Mouse (Mus musculus) lung, embryonic 14.5 days (tissue): ENCODE data around the gene Nanog. TPM values are rescaled to one million over a fixed set of nuclear protein-coding genes. Genes with fewer than 3 reads are reported as not detected.
"Not testable (repeated sequence)": the region's sequence is repeated elsewhere in the genome, so short reads cannot be mapped to it uniquely, and the experiment has no call there.

Source experiments
- ATAC-seq: fragments of 200-750 bp; cut with Nextera tagmentation; 2 replicates; pipeline ENCODE4 v1.8.0; 2017; ENCODE audit warnings: mild to moderate bottlenecking, moderate TSS enrichment, moderate library complexity; ENCODE audit not compliant: insufficient read depth
- DNase-seq: peaks from one replicate; pipeline ENCODE4 v3.0.0-alpha.2; 2015
- H3K27ac ChIP-seq: fragments of 300-500 bp; sonication (generic); 2 replicates; pipeline ENCODE4 v1.5.1; 2014; ENCODE audit warnings: low read depth, mild to moderate bottlenecking, moderate library complexity
- H3K27me3 ChIP-seq: fragments of 300-500 bp; sonication (generic); 2 replicates; pipeline ENCODE4 v1.6.1; 2014; ENCODE audit warnings: low read length, control low read depth; ENCODE audit not compliant: insufficient read depth
- H3K36me3 ChIP-seq: fragments of 300-500 bp; sonication (generic); 2 replicates; pipeline ENCODE4 v1.6.1; 2014; ENCODE audit warnings: control low read depth; ENCODE audit not compliant: insufficient read depth
- H3K4me1 ChIP-seq: fragments of 300-500 bp; sonication (generic); 2 replicates; pipeline ENCODE4 v1.6.1; 2014; ENCODE audit warnings: antibody characterized with exemption, control low read depth; ENCODE audit not compliant: insufficient read depth
- H3K4me2 ChIP-seq: fragments of 300-500 bp; sonication (generic); 2 replicates; pipeline ENCODE4 v1.6.1; 2014; ENCODE audit warnings: mild to moderate bottlenecking
- H3K4me3 ChIP-seq: fragments of 300-500 bp; sonication (generic); 2 replicates; pipeline ENCODE4 v1.5.1; 2014; ENCODE audit warnings: low read depth, low read length
- H3K9ac ChIP-seq: fragments of 300-500 bp; sonication (generic); 2 replicates; pipeline ENCODE4 v1.6.1; 2014
- H3K9me3 ChIP-seq: fragments of 300-500 bp; sonication (generic); 2 replicates; pipeline ENCODE4 v1.6.1; 2016; ENCODE audit warnings: low read depth, low read length, control low read depth
- CTCF ChIP-seq: IDR thresholded peaks from 2 replicates; pipeline ENCODE4 v1.5.1; 2016; ENCODE audit warnings: antibody characterized with exemption, low read depth
- WGBS: fragments of 180-500 bp; shearing (Covaris S2); extraction: QIAGEN DNeasy Blood & Tissue Kit; methylation state at CpG from one replicate; pipeline ENCODE4 v1.1.7; 2014; 5-methylcytosine and 5-hydroxymethylcytosine counted together
- polyA plus RNA-seq: library from polyadenylated mRNA; unstranded; fragments of >200 nt; fragmentation: Nextera tagmentation; extraction: Ambion mirVana; gene quantifications from 2 replicates; pipeline ENCODE4 v1.2.1, GENCODE M21; 2014

Gene Nanog
- polyA plus RNA-seq, 1 experiment from 2014 or later: 0.43 TPM

- Histone ChIP-seq H3K27me3 (no peaks in the 10 kb centered on the region), H3K9me3 (no peaks in the 10 kb centered on the region), H3K9ac (peak overlapping the region; percentile 47), H3K4me3 (peak overlapping the region; percentile 29), H3K36me3 (no peaks in the 10 kb centered on the region), H3K27ac (peak overlapping the region; percentile 93), H3K4me1 (peaks cover 6% of the 10 kb centered on the region), H3K4me2 (peak overlapping the region; percentile 62)
- no peak for TF ChIP-seq CTCF
- ATAC-seq (peak; percentile 95), DNase-seq (peak; percentile 91)
- WGBS: 3% methylated on average over 20 of the region's 20 CpGs
These were observed 4.7 kb upstream of the Nanog start for GRCm38 (mm10) chr6:122702480-122703124.

- H3K4me2 ChIP-seq: peak overlapping the region; percentile 62
- ATAC-seq: no peak
- peak overlapping the region; percentile 47; the same call in 1 of the 2 replicates for H3K9ac ChIP-seq
- H3K27ac ChIP-seq: peak overlapping the region; percentile 93
- no peaks in the 10 kb centered on the region for H3K9me3 ChIP-seq
- H3K36me3 ChIP-seq: no peaks in the 10 kb centered on the region
- peak; percentile 14 for DNase-seq
- H3K4me3 ChIP-seq: peak overlapping the region; percentile 29; the same call in 1 of the 2 replicates
- peaks cover 6% of the 10 kb centered on the region for H3K4me1 ChIP-seq
- H3K27me3 ChIP-seq: no peaks in the 10 kb centered on the region
- TF ChIP-seq CTCF: no peak
- 13% methylated on average over 6 of the region's 6 CpGs for WGBS
These were observed 4.0 kb upstream of the Nanog start for GRCm38 (mm10) chr6:122703251-122703650.

DNA sequence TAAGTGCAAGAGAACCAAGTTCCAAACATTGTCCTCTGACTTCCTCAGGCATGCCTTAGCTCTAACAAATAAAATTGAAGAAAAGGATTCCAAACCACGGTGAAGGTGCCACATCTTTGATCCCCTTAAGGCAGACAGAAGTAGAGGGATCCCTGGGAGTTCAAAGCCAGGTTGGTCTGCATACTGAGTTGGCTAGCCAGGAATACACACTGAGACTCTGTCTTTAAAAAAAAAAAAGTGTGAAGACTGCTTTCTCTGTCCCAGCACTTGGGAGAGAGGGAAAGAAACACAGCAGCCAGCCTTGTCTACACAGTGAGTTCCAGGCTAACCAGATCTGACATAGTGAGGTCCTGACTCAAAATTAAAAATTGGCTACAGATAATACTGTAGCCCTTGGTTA is 3.6 kb upstream of the Nanog start:
- Histone ChIP-seq H3K9me3 (no peaks in the 10 kb centered on the region), H3K27me3 (no peaks in the 10 kb centered on the region), H3K4me3 (no peak overlapping the region), H3K9ac (no peak overlapping the region), H3K36me3 (no peaks in the 10 kb centered on the region), H3K27ac (peak overlapping the region; percentile 93), H3K4me1 (peaks cover 6% of the 10 kb centered on the region), H3K4me2 (no peak overlapping the region; the same call in 1 of the 2 replicates)
- no peak for TF ChIP-seq CTCF
- 10% methylated on average over 1 of the region's 1 CpGs for WGBS
- DNase-seq: no peak
- ATAC-seq: no peak

DNA sequence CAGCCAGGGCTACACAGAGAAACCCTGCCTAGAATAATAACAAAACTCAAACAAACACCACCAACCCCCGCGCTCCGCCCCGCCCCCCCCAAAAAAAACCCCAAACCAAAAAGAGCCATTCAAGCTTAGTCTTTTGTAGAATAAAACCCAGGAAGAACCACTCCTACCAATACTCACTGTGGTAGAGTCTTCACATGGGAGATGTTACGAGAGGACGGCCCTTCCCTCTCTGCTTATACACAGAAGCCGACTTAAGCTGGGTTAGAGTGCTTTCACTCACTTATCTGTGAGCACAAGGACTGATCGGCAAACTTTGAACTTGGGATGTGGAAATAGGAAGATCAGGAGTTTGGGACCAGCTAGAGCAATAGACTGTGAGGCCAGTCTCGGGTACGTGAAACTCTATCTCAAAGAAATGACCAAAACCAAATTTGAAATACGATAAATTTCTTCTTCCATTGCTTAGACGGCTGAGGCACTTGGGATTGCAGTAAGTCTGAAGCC is 900 bp upstream of the Nanog start:
- Histone ChIP-seq H3K27ac (no peak overlapping the region), H3K4me1 (peaks cover 6% of the 10 kb centered on the region), H3K36me3 (no peaks in the 10 kb centered on the region), H3K27me3 (no peaks in the 10 kb centered on the region), H3K9me3 (no peaks in the 10 kb centered on the region), H3K9ac (no peak overlapping the region), H3K4me2 (no peak overlapping the region), H3K4me3 (no peak overlapping the region)
- no peak for DNase-seq
- TF ChIP-seq CTCF: no peak
- 57% methylated on average over 12 of the region's 12 CpGs for WGBS
- ATAC-seq: no peak

GRCm38 (mm10) chr6:122708826-122709225 is 1.5 kb downstream of the Nanog start:
- DNase-seq (no peak), ATAC-seq (no peak)
- 66% methylated on average over 4 of the region's 4 CpGs for WGBS
- Histone ChIP-seq H3K36me3 (no peaks in the 10 kb centered on the region), H3K27me3 (no peaks in the 10 kb centered on the region), H3K9ac (no peak overlapping the region), H3K9me3 (no peaks in the 10 kb centered on the region), H3K4me1 (no peaks in the 10 kb centered on the region), H3K4me3 (no peak overlapping the region), H3K4me2 (no peak overlapping the region), H3K27ac (no peak overlapping the region)
- no peak for TF ChIP-seq CTCF

DNA sequence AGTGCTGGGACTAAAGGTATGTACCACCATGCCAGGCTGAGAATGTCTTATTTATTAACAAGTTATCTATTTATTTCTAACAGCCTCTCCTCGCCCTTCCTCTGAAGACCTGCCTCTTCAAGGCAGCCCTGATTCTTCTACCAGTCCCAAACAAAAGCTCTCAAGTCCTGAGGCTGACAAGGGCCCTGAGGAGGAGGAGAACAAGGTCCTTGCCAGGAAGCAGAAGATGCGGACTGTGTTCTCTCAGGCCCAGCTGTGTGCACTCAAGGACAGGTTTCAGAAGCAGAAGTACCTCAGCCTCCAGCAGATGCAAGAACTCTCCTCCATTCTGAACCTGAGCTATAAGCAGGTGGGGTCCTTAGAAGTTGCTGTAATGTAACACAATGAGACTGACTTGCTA is 4.2 kb downstream of the Nanog start:
- no peak overlapping the region for H3K27ac ChIP-seq
- H3K36me3 ChIP-seq: no peaks in the 10 kb centered on the region
- H3K4me3 ChIP-seq: no peak overlapping the region
- ATAC-seq: no peak
- no peak for DNase-seq
- 47% methylated on average over 2 of the region's 2 CpGs for WGBS
- H3K4me1 ChIP-seq: no peaks in the 10 kb centered on the region
- no peak overlapping the region for H3K4me2 ChIP-seq
- H3K9me3 ChIP-seq: no peaks in the 10 kb centered on the region
- H3K27me3 ChIP-seq: no peaks in the 10 kb centered on the region
- no peak overlapping the region for H3K9ac ChIP-seq
- TF ChIP-seq CTCF: no peak

GRCm38 (mm10) chr6:122713116-122713515 is 5.8 kb downstream of the Nanog start:
- not testable (repeated sequence) for H3K27me3 ChIP-seq, H3K4me3 ChIP-seq, DNase-seq, H3K4me2 ChIP-seq, H3K9ac ChIP-seq, H3K36me3 ChIP-seq, H3K4me1 ChIP-seq, H3K27ac ChIP-seq, ATAC-seq, H3K9me3 ChIP-seq
- WGBS: 94% methylated on average over 7 of the region's 7 CpGs
